Mouse (Mus musculus) ES-Bruce4 (cell line): Measurements from ENCODE around the gene Rpl31. TPM values are rescaled to one million over a fixed set of nuclear protein-coding genes. Genes with fewer than 3 reads are reported as not detected.

Experiments used
- H3K27ac ChIP-seq: 2 replicates; pipeline ENCODE4 v1.5.1; 2012; ENCODE audit warnings: low read length, inconsistent platforms; ENCODE audit not compliant: insufficient read depth
- H3K27me3 ChIP-seq: 2 replicates; pipeline ENCODE4 v1.6.1; 2012; ENCODE audit warnings: mild to moderate bottlenecking, low read length, inconsistent platforms; ENCODE audit not compliant: control insufficient read depth, poor library complexity, insufficient read depth, severe bottlenecking
- H3K36me3 ChIP-seq: 2 replicates; pipeline ENCODE4 v1.6.1; 2012; ENCODE audit warnings: inconsistent platforms, mild to moderate bottlenecking, low read length, moderate library complexity; ENCODE audit not compliant: control insufficient read depth, poor library complexity, insufficient read depth, severe bottlenecking
- H3K4me1 ChIP-seq: one replicate; pipeline ENCODE4 v1.8.1; 2011; ENCODE audit warnings: low read length; ENCODE audit not compliant: control insufficient read depth, insufficient read depth
- H3K4me3 ChIP-seq: 2 replicates; pipeline ENCODE4 v1.5.1; 2011; ENCODE audit warnings: low read depth, mild to moderate bottlenecking, low read length
- H3K9ac ChIP-seq: 2 replicates; pipeline ENCODE4 v1.6.1; 2012; ENCODE audit warnings: low read depth, mild to moderate bottlenecking, inconsistent platforms; ENCODE audit not compliant: poor library complexity, severe bottlenecking
- H3K9me3 ChIP-seq: replicated peaks from 2 replicates; pipeline ENCODE4 v1.6.1; 2012; ENCODE audit warnings: mild to moderate bottlenecking, low read length, inconsistent platforms; ENCODE audit not compliant: control insufficient read depth, poor library complexity, insufficient read depth, severe bottlenecking
- CTCF ChIP-seq: IDR thresholded peaks from one replicate; pipeline ENCODE4 v1.8.1; 2011; ENCODE audit warnings: low read depth, low read length
- EP300 ChIP-seq: IDR thresholded peaks from 2 replicates; pipeline ENCODE4 v1.6.1; 2011; ENCODE audit warnings: low read depth, low read length; ENCODE audit not compliant: insufficient read depth
- POLR2A ChIP-seq: IDR thresholded peaks from one replicate; pipeline ENCODE4 v1.8.1; 2011; ENCODE audit warnings: low read length; ENCODE audit not compliant: insufficient read depth
- polyA plus RNA-seq: library from polyadenylated mRNA; stranded (reverse); fragments of >200 nt; gene quantifications from 2 replicates; pipeline ENCODE4 v1.2.4, GENCODE M21; 2011; ENCODE audit warnings: low read depth; ENCODE audit not compliant: missing spikeins, insufficient read depth, insufficient read length

Gene Rpl31
- polyA plus RNA-seq, 1 experiment: 2,624 TPM

- TF ChIP-seq POLR2A (no peak), CTCF (no peak), EP300 (no peak)
- no peak overlapping the region for H3K27ac ChIP-seq
- H3K36me3 ChIP-seq: no peaks in the 10 kb centered on the region
- H3K9ac ChIP-seq: no peak overlapping the region
- no peak overlapping the region for H3K4me3 ChIP-seq
- H3K9me3 ChIP-seq: no peaks in the 10 kb centered on the region
- H3K4me1 ChIP-seq: no peaks in the 10 kb centered on the region
- H3K27me3 ChIP-seq: no peaks in the 10 kb centered on the region
Measured at GRCm38 (mm10) chr1:39340156-39340555, 27.5 kb upstream of the Rpl31 start.

- Histone ChIP-seq H3K9me3 (no peaks in the 10 kb centered on the region), H3K4me1 (no peaks in the 10 kb centered on the region), H3K27me3 (no peaks in the 10 kb centered on the region), H3K9ac (no peak overlapping the region), H3K27ac (no peak overlapping the region), H3K4me3 (no peak overlapping the region), H3K36me3 (no peaks in the 10 kb centered on the region)
- TF ChIP-seq CTCF (peak; percentile 72), POLR2A (no peak)
Measured at GRCm38 (mm10) chr1:39340647-39341046, 27.0 kb upstream of the Rpl31 start.

GRCm38 (mm10) chr1:39341807-39342206 lies 25.8 kb upstream of the Rpl31 start:
- Histone ChIP-seq H3K4me3 (no peak overlapping the region), H3K4me1 (no peaks in the 10 kb centered on the region), H3K36me3 (no peaks in the 10 kb centered on the region), H3K27me3 (no peaks in the 10 kb centered on the region), H3K9me3 (no peaks in the 10 kb centered on the region), H3K27ac (no peak overlapping the region), H3K9ac (no peak overlapping the region)
- no peak for TF ChIP-seq EP300
- no peak for TF ChIP-seq POLR2A
- no peak for TF ChIP-seq CTCF

GRCm38 (mm10) chr1:39343242-39343641 lies 24.4 kb upstream of the Rpl31 start:
- H3K27ac ChIP-seq: no peak overlapping the region
- H3K4me3 ChIP-seq: no peak overlapping the region
- no peak overlapping the region for H3K9ac ChIP-seq
- H3K27me3 ChIP-seq: no peaks in the 10 kb centered on the region
- no peaks in the 10 kb centered on the region for H3K9me3 ChIP-seq
- H3K36me3 ChIP-seq: no peaks in the 10 kb centered on the region
- TF ChIP-seq CTCF: no peak
- no peak for TF ChIP-seq EP300
- no peak for TF ChIP-seq POLR2A
- no peaks in the 10 kb centered on the region for H3K4me1 ChIP-seq

- no peaks in the 10 kb centered on the region for H3K9me3 ChIP-seq
- no peaks in the 10 kb centered on the region for H3K36me3 ChIP-seq
- H3K9ac ChIP-seq: no peak overlapping the region
- TF ChIP-seq EP300 (no peak), POLR2A (no peak), CTCF (peak; percentile 41)
- peak overlapping the region; percentile 25 for H3K4me3 ChIP-seq
- H3K4me1 ChIP-seq: peaks cover 2% of the 10 kb centered on the region
- H3K27ac ChIP-seq: no peak overlapping the region
- no peaks in the 10 kb centered on the region for H3K27me3 ChIP-seq
Measured at GRCm38 (mm10) chr1:39344981-39345600, 22.6 kb upstream of the Rpl31 start.

- no peak overlapping the region for H3K4me3 ChIP-seq
- peaks cover 2% of the 10 kb centered on the region for H3K4me1 ChIP-seq
- no peaks in the 10 kb centered on the region for H3K36me3 ChIP-seq
- no peaks in the 10 kb centered on the region for H3K27me3 ChIP-seq
- TF ChIP-seq POLR2A: no peak
- TF ChIP-seq CTCF: no peak
- no peak for TF ChIP-seq EP300
- H3K9me3 ChIP-seq: no peaks in the 10 kb centered on the region
- no peak overlapping the region for H3K27ac ChIP-seq
- H3K9ac ChIP-seq: no peak overlapping the region
Measured at GRCm38 (mm10) chr1:39349001-39349400, 18.6 kb upstream of the Rpl31 start.
